Mouse (Mus musculus) limb, embryonic 14.5 days (tissue): ENCODE results near the gene Tldc1. TPM values are rescaled to one million over a fixed set of nuclear protein-coding genes. Genes with fewer than 3 reads are reported as not detected.

Experiments
- ATAC-seq: fragments of 200-750 bp; cut with Nextera tagmentation; 2 replicates; pipeline ENCODE4 v1.8.0; 2017; ENCODE audit warnings: low read depth, moderate number of reproducible peaks, moderate TSS enrichment; ENCODE audit not compliant: low FRiP score
- DNase-seq: peaks from one replicate; pipeline ENCODE4 v3.0.0-alpha.2; 2015; ENCODE audit warnings: low spot score
- H3K27ac ChIP-seq: fragments of 300-500 bp; sonication (generic); replicated peaks from 2 replicates; pipeline ENCODE4 v1.5.1; 2014; ENCODE audit warnings: low read depth, mild to moderate bottlenecking, low read length, moderate library complexity, mixed read lengths
- H3K27me3 ChIP-seq: fragments of 300-500 bp; sonication (generic); 2 replicates; pipeline ENCODE4 v1.6.1; 2014; ENCODE audit warnings: low read length, mixed read lengths; ENCODE audit not compliant: control insufficient read depth, insufficient read depth
- H3K36me3 ChIP-seq: fragments of 300-500 bp; sonication (generic); 2 replicates; pipeline ENCODE4 v1.6.1; 2014; ENCODE audit warnings: mild to moderate bottlenecking, low read length, moderate library complexity, mixed read lengths; ENCODE audit not compliant: control insufficient read depth, insufficient read depth
- H3K4me1 ChIP-seq: fragments of 300-500 bp; sonication (generic); 2 replicates; pipeline ENCODE4 v1.6.1; 2014; ENCODE audit warnings: antibody characterized with exemption, low read length, mixed read lengths; ENCODE audit not compliant: control insufficient read depth, insufficient read depth
- H3K4me2 ChIP-seq: fragments of 300-500 bp; sonication (generic); replicated peaks from 2 replicates; pipeline ENCODE4 v1.6.1; 2014; ENCODE audit warnings: low read depth, mild to moderate bottlenecking, low read length, moderate library complexity; ENCODE audit not compliant: severe bottlenecking
- H3K4me3 ChIP-seq: fragments of 300-500 bp; sonication (generic); replicated peaks from 2 replicates; pipeline ENCODE4 v1.5.1; 2014; ENCODE audit warnings: low read length
- H3K9ac ChIP-seq: fragments of 300-500 bp; sonication (generic); 2 replicates; pipeline ENCODE4 v1.6.1; 2014; ENCODE audit warnings: mild to moderate bottlenecking, low read depth, low read length, moderate library complexity; ENCODE audit not compliant: severe bottlenecking
- H3K9me3 ChIP-seq: fragments of 300-500 bp; sonication (generic); 2 replicates; pipeline ENCODE4 v1.6.1; 2016; ENCODE audit warnings: low read length; ENCODE audit not compliant: control insufficient read depth
- POLR2A ChIP-seq: fragments of 200-500 bp; IDR thresholded peaks from 2 replicates; pipeline ENCODE4 v1.8.0; 2012; ENCODE audit warnings: inconsistent platforms, mild to moderate bottlenecking, moderate library complexity, borderline replicate concordance; ENCODE audit not compliant: insufficient read depth, insufficient read length; ENCODE audit errors: extremely low read depth
- WGBS: fragments of 180-500 bp; shearing (Covaris S2); extraction: QIAGEN DNeasy Blood & Tissue Kit; methylation state at CpG from one replicate; pipeline ENCODE4 v1.1.7; 2014; 5-methylcytosine and 5-hydroxymethylcytosine counted together
- polyA plus RNA-seq, 2 experiments: library from polyadenylated mRNA; depleted of rRNA in 1 of 2; stranded (reverse) in 1 of 2; unstranded in 1 of 2; fragments of >200 nt; fragmentation: Nextera tagmentation in 1 of 2; extraction: Ambion mirVana in 1 of 2; gene quantifications; 2 replicates each; pipeline versions ENCODE4 v1.2.1 to v1.2.3; 2012 to 2014

The Tldc1 gene
- 10.6 and 11.7 TPM in 2 replicates for polyA plus RNA-seq (2012; rRNA removed)
- polyA plus RNA-seq (2014; fragmentation: Nextera tagmentation; extraction: Ambion mirVana) = 5.1 and 6.7 TPM in 2 replicates

DNA sequence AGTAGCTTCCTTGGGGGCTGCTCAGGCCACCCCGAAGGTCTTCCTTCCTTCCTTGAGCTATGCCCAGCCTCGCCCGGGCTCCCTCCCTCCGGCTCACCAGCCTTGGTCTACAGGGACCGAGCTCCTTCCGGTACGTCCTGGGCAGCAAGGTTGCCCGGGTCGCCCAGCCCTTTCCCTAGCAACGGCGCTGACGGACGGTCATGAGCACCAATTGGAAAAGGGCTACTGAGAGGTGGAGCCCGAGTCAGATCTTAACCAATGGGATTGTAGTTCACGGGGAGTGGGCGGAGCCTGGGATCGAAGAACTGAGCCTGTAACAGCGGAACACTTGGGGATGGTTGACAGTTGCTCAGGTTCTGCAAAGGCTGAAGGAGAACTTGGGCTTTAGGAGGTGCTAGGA is at the start of gene Tldc1:
Tldc1 (minus strand) TSS at position 154 of the 400 bp plus-strand sequence.
- peak; percentile 38; the same call in 1 of the 2 replicates for TF ChIP-seq POLR2A

DNA sequence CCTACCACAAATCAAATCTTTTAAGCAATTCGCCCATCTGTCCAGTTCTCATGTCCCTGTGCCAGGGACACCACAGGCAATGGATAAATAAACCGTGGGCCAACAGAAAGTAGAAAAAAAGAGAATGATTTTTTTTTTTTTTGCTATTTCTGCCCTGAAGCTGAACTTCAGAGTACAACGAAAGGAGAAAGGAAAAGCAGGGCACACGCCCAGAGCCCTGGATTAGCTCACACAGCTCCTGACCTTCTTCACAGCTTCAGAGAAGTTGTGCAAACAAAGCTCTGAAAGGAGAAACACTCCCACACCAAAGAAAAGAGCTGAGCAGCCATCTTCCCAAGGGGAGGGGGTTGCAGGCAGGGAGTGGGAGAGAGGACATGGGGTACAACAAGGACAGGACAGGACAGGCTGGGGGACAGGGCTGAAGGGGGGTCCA is 49.5 kb upstream of the Tldc1 start:
- Histone ChIP-seq H3K4me2 (no peak overlapping the region), H3K9ac (no peak overlapping the region), H3K27me3 (no peaks in the 10 kb centered on the region), H3K4me1 (peaks cover 22% of the 10 kb centered on the region), H3K9me3 (no peaks in the 10 kb centered on the region), H3K27ac (no peak overlapping the region), H3K4me3 (no peak overlapping the region), H3K36me3 (no peaks in the 10 kb centered on the region)
- DNase-seq = no peak
- no peak for TF ChIP-seq POLR2A
- ATAC-seq = no peak
- WGBS = 56% methylated on average over 4 of the region's 4 CpGs

More for the DNA sequence above, at the start of gene Tldc1:
- Histone ChIP-seq H3K27me3 (no peaks in the 10 kb centered on the region), H3K4me1 (peaks cover 17% of the 10 kb centered on the region; the same call in 1 of the 2 replicates), H3K27ac (peak within 1 kb of the TSS; percentile 81), H3K9ac (peak within 1 kb of the TSS; percentile 67), H3K4me2 (peak within 1 kb of the TSS; percentile 86), H3K36me3 (0 out of 2 replicates have a peak, but pooled peaks cover under 1% of the 10 kb centered on the region), H3K9me3 (no peaks in the 10 kb centered on the region), H3K4me3 (peak within 1 kb of the TSS; percentile 64)
- ATAC-seq = peak; percentile 96
- WGBS = 2% methylated on average over 18 of the region's 18 CpGs
- peak; percentile 97 for DNase-seq

DNA sequence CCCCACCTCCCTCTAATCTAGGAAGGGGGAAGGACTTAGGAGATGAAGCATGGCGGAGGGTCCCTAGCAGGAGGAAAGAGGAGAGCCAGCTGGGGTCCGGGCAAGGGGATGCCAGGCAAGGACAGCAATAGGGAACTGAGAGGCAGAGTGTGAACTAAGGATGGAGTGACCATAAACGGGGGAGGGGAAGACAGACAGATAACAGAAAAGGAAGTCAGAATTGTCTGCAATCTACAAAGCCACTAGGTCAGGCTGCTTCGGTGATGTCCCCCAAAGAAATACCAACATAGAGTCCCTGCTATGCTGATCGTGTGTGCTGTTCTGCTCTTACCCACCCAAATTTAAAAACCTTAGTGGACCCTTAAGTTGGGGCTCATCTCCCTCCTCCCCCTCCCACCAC is 48.8 kb upstream of the Tldc1 start:
- H3K9me3 ChIP-seq = no peaks in the 10 kb centered on the region
- no peaks in the 10 kb centered on the region for H3K27me3 ChIP-seq
- H3K9ac ChIP-seq = no peak overlapping the region
- peaks cover 15% of the 10 kb centered on the region for H3K4me1 ChIP-seq
- TF ChIP-seq POLR2A = no peak
- no peak overlapping the region for H3K4me3 ChIP-seq
- ATAC-seq (no peak), DNase-seq (no peak)
- WGBS = 73% methylated on average over 5 of the region's 5 CpGs
- H3K27ac ChIP-seq = no peak overlapping the region
- no peak overlapping the region for H3K4me2 ChIP-seq
- peaks cover 4% of the 10 kb centered on the region; the same call in 1 of the 2 replicates for H3K36me3 ChIP-seq

DNA sequence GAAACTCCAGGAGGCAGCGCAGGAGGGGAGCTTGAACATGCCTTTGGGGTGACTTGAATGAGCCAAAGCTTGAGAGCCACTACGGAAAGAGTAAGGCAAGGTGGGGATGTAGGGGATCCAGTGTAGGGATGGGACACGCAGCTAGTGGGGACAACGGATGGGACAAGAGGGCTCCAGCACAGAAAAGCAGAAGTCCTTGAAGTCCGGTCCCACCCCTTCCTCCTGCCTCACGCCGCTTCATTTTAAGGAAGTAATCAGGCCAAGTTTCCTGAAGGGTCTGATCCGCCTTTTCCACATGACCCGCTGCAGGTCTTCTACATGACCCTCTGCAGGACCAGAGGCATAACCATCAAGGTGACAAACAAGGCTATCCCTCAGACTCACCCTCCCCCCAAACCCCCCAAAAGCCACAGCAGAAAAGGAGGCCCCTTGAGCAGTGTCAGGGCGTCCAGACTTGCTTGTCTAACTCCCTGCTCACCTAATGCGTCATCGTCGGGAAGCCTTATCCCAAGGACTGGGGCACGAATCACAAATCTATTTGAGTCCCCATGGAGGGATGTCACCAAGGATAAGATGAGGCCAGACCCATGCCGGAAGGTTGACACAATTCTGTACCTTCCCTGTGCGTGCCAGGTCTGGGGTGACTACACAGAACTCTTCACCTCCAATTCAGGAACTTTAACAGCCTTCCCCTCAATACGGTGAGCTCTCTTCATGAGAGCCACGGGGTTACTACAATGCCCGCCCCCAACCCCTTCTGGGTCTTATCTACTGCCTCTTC is 47.9 kb upstream of the Tldc1 start:
- Histone ChIP-seq H3K9me3 (no peaks in the 10 kb centered on the region), H3K27ac (no peak overlapping the region), H3K4me1 (peaks cover 7% of the 10 kb centered on the region), H3K27me3 (no peaks in the 10 kb centered on the region), H3K4me2 (no peak overlapping the region), H3K4me3 (no peak overlapping the region), H3K9ac (no peak overlapping the region), H3K36me3 (peaks cover 8% of the 10 kb centered on the region)
- DNase-seq (no peak), ATAC-seq (no peak)
- 86% methylated on average over 19 of the region's 19 CpGs for WGBS
- no peak for TF ChIP-seq POLR2A

DNA sequence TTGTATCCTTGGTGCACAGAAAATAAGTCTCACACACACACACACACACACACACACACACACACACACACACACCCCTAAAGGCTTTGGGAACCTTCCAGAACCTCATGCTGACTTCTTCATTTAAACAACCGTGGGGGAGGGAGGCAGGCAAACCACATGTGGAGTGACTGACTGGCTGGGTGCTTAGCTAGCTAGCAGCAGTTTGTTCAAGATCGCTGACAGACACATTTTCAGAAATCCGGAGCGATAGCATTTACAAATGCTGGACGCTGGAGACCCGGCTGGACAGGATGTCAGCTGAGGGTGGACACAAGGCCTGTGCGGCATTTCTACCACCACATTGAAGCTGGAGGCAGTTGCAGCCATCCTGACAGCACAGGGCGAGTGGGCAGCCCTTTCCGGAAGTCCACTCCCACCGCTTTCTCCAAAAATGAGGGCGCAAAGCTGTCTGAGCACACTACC is 46.6 kb upstream of the Tldc1 start:
- H3K4me3 ChIP-seq = no peak overlapping the region
- TF ChIP-seq POLR2A = no peak
- no peak overlapping the region for H3K9ac ChIP-seq
- DNase-seq = peak; percentile 47
- peaks cover 5% of the 10 kb centered on the region; the same call in 1 of the 2 replicates for H3K4me1 ChIP-seq
- 81% methylated on average over 11 of the region's 11 CpGs for WGBS
- no peak for ATAC-seq
- no peaks in the 10 kb centered on the region for H3K27me3 ChIP-seq
- H3K9me3 ChIP-seq = no peaks in the 10 kb centered on the region
- peak overlapping the region; percentile 43; the same call in 1 of the 2 replicates for H3K27ac ChIP-seq
- H3K4me2 ChIP-seq = no peak overlapping the region
- peaks cover 15% of the 10 kb centered on the region for H3K36me3 ChIP-seq
